Mouse (Mus musculus) layer of hippocampus, adult 9-11 months (tissue): Measurements from ENCODE around the gene Smu1.
"Not testable (repeated sequence)": the region's sequence is repeated elsewhere in the genome, so short reads cannot be mapped to it uniquely, and the experiment has no call there.

Experiments
- DNase-seq: peaks from one replicate; pipeline ENCODE4 v3.0.0; 2022

Gene Smu1

DNA sequence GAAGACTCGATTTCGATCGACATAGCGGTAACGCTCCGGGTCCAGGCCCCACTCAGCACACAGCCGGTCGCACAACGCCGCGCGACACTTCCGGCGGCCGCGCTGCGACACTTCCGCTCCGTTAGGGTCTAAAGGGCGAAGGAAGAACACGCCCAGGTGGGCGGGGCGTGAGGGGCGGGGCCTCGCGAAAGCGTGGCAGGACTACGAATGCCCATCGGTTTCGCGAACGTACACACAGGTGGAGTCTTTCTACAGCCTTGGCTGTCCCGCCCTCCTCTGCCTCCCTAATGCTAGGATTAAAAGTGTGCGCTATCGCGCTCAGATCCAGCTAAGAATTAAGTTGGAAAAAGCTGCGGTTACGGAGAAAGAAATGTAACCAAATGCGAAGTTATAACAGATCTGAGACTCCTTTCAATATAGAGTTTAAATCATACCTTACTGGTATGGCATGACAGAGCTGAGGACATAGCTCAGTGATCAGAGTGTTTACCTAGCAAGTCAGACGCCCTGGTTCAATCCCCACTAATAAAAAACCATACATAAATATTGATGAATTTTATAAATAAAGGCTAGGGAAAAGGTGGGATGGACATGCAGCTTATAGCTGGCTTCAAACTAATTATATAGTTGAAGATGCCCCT is at the start of gene Smu1:
Gene Smu1 (minus strand): TSS at position 144 of the 641 bp plus-strand sequence.
- peak; percentile 96 for DNase-seq

DNA sequence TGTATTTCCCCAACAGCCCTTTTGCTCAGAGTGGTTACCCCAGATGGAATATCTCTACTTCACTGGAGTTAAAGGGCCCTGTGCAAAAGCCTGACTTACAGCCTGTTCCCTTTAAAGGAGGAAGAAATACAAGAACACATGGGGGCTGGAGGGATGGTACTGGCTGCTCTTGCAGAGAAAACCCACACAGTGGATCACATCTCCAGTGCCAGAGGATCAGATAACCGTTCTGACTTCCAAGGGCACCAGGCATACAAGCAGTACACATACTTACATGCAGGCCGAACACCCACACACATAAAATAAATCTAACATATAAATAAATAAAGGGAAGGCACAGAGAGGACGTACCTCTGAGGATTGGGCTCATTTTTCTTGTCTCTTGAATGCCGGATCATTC is 49.7 kb upstream of the Smu1 start:
- DNase-seq, result no peak

DNA sequence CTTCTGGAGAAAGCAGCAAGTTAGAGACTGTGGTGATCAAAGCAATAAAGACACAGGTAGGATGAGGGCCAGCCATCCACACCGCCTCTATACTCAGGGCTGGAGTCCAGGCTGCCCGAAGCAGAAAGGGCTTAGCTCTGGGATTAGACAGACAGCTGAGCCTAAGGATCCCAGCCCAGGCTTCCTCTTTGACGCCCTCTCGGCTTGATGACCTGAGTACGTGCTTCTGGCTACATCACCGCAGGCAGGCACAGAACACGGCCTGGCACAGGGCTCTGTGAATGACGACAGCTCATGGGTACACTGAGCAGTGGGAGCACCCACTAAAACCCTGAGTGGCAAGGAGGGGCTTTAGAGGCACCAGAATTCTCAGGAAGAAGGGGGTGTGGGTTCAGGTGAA is 47.7 kb upstream of the Smu1 start:
- no peak for DNase-seq

DNA sequence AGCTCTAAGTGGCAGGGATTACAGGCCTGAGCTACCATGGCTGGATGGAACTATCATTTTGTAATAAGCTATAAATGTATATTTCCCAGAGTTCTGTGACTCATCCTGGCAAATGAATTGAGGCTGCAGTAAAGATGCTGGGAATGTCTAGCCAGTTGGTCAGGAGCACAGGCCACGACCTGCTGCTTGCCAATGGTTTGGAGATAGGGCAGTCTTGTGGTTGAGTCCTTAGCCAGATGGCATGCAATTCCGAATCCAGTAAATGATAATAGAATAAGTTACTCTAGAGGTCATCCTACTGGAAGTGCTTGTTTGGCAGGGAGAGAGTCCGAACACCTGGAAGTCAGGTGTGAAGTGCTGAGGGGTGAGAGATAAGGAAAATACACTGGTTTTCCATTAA is 45.1 kb upstream of the Smu1 start:
- no peak for DNase-seq

DNA sequence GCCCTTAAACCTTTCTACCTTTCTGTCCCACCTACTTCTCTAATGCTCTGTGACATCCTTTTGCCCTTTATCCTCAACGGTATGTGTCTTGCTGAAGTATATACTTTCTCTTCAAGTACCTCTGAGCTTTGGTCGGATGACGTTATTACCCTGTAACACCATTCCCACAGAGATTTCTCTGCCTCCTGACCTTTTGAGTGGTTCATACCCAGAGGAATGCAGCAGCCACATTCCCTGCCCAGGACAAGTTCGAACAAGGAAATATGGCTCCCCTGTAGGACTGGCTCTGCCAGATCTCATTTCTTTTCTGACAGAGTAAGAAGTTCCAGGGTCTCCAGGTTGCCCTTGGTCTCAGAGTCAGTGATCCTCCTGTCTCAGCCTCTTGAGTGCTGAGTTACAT is 44.2 kb upstream of the Smu1 start:
- no peak for DNase-seq

DNA sequence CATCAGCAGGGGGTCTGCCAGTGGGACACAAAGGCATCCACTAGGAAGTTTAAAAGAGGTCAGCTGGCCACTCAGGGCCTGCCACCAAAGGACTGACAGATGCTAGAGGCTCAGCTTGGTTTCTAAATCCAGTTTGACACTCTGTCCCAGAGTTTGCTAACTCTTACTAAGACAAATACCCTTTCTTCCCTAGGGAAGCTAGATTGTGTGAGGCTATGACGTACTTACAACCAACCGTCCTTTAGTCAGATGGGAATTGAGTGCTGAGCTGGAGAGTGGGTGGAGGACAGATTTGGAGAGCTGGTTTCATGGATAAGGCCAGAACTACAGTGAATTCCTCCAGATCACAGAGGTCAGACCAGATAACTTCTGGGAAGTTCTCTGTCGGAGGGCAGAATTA is 43.1 kb upstream of the Smu1 start:
- no peak for DNase-seq

DNA sequence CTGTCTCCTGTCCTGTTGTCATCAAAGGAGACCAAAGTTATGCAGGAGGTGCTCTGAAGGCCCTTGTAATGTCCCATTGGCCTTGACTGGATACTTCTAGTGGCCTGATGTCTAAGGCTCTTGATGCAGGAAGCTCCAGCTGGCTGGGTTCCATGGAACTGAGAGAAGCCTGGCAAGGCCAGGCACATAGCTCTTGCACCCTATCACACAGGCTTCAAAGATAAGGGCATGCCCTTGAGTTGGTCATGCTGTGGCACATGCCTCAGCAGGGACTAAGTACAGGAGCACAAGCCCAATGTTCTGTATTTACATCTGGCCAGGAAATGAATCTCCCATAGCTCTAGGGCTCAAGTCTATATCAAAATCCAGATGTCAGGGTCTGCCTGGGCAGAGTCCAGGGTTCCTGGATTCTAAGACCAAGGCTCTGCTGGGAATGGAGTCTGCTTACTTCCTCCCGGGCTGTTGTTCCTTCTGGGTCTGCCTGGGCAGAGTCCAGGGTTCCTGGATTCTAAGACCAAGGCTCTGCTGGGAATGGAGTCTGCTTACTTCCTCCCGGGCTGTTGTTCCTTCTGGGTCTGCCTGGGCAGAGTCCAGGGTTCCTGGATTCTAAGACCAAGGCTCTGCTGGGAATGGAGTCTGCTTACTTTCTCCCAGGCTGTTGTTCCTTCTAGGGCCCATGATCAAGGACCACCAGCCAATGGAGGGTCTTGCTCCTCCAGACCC is 41.3 kb upstream of the Smu1 start:
- not testable (repeated sequence) for DNase-seq

DNA sequence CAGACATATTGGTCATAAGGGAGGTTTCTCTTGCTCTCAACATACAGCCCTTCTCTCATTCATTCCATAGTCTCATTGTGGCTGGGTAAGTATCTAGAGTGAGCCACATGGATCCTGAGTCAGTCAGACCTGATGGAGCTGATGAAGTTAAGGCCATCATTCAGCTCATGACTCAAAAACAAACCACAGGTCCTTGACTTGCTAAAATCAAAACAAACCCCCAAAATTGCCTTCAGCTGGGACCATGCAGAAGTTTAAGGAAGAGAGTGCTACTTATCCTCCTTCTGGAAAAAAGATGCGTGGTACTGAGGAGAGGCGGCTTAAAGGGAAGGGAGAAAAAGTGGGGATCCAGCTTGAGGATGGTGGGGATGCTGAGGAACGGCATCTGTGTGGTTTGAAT is 38.0 kb upstream of the Smu1 start:
- DNase-seq, result no peak

DNA sequence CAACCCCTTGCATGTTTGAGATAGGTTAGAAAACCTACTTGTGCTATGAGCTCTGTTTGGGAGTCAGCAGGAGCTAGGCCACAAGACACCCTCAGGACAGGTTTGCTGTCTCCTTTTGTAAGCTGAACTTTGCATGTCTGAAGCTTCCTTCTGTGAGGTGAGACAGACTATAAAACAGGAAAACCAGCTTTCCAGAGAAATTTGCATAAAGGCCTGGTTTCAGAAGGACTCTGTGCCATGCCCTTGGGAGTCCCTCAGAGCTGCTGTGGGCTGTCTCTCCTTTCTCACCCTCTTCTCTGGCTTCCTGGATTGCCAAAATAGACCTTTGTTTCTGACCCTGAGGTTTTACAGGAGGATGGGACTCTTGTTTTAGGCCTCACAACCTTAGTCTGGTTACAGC is 36.6 kb upstream of the Smu1 start:
- DNase-seq, result no peak

DNA sequence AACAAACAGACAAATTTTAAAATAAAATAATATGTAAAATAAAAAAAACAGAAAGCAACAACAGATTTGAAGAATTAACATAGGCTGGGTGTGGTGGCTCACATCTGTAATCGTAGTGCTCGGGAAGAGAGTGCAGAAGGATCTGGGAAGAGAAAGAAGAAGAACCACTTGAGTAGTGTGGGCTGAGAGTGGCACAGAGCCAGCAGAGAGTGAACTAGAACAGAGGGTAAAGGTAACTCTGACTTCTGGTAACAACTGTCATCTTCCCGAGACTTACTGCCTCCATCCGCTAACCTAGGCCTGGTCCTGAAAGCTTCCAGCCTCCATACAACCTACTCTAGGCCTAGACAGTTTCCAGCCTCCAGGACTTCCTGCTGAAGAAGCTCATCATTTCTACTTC is 33.5 kb upstream of the Smu1 start:
- DNase-seq, result no peak

DNA sequence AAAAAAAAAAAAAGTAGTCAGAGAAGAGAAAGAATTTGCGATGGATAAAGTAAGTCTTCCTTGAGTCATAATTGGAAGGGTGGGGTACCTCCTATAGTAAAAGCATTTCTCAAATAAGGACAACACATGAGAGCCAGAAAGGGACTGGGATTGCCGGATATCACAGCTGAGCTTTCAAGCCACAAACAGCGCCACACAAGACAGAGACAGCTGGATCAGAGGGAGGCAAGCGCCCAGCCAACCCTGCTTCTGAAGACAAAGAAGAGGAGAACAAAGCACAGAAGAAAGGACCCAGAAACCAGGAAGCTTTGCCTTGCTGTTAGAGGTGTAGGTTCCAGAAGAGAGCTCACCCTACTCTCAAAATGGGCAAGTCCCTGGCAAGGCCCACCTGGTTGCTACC is 28.9 kb upstream of the Smu1 start:
- no peak for DNase-seq

DNA sequence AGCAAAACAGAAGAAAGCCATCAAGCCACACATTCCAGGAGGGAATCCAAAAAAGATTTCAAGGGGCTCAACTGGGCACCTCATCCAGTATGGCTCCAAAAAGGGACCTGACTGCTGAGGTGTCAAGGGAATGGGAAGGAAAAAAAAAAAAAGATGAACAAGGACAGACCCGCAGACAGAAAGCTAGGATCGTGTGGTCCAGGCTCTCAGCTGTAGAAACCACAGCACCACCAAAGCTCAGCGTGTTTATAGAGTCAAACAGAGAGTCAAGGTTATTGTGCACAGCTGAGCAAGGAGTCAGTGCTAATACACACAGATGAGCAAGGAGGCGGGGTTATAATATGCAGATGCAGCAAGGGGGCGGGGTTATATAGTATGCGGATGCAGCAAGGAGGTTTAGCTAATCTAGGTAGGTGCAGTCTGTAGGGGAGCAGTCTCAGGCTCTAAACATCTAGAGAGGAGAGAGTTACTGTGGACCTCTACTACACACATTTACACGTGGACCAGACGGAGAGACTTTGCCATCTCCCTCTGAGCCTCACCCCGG is 28.0 kb upstream of the Smu1 start:
- DNase-seq, result no peak

DNA sequence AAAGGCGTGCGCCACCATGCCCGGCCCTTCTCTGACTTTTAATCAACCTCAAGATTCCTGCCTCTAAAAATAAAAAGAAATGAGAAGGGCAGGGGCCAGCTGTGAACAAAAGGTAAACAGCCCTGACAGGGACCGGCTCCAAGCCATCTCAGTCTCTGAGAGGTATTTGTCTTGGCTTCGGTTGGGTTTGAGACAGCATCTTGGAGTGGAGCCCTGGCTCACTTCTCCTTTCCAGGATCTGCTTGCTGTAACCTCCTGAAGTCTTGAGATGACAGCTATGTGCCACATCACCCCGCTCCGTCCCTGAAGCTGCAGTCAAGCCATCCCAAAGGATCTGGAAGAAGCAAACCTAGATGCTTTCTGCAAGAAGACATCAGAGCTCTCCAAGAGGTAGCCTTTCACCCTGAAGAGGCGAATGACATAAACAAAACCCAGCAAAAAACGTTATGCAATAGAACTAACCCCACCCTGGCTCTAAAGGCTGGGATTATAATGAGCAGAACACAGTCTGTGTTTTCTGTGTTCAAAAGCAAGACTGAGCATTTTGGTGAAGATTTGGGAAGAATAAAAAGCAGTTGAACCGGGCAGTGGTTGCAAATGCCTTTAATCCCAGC is 26.9 kb upstream of the Smu1 start:
- DNase-seq, result no peak

DNA sequence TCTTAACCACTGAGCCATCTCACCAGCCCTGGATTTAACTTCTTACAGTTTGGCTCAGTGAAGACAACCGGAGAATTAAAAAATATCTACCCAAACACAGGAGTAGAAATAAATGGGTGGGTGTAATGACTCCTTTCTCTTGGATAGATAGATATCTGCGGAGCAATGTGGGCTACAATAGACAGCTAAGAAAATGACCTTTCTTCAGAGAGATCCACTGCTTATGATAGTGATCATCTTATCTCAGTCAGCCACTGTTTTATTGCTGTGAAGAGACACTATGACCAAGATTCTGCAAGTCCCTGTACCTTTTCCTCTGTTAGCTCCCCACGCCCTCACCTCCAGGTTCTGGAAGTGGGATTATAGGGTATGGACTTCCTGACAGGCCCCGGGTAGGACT is 25.3 kb upstream of the Smu1 start:
- DNase-seq, result no peak

DNA sequence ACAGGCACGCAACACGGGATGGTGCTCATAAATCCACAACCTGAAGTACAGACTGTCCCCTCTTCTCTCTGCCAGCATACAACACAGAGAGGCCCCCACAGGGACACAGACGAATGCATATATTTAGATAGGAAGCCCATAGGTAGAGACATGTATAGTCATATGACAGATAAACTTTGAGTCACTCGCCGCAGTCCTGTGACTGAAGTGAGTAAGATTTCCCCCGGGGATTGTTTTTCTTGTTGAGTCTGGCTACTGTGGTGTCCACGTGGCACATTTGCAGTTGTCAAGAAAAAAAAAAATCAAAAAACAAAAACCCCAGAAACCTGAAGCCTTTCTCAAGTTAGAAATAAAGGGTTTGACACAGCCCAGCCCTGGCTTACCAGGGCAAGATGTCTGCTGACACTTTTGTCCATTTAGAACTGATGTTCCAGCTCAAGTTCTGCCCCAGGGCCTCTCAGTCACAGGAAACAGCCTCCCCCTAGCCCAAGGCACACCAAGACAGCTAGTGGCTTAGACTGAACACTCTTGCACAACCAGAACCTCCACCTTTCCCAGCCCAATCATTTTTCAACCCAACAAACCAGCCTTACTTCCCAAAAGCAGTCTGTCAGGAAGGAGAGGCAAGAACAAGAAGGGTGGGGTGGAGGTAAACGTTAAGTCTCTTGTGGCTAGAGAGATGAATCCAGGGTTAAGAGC is 24.2 kb upstream of the Smu1 start:
- DNase-seq, result no peak

DNA sequence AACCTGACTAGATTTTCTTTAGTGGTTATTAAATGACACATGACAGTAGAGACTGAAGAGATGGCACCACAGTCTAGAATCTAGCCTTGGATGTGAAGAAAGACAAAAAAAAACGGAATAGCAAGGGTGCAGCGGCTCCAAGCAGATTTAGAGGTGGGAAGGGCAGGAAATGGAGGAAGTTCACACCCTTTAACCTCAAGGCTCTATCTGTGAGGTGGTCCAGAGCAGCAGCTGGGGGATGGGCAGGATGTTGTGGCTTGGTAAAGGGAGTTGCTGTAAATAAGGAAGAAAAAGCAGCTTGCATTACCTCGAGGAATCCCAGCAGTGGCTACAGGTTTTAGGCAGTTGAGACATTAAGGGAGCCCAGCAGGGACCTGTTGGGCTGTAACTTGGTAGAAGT is 23.4 kb upstream of the Smu1 start:
- DNase-seq, result no peak

DNA sequence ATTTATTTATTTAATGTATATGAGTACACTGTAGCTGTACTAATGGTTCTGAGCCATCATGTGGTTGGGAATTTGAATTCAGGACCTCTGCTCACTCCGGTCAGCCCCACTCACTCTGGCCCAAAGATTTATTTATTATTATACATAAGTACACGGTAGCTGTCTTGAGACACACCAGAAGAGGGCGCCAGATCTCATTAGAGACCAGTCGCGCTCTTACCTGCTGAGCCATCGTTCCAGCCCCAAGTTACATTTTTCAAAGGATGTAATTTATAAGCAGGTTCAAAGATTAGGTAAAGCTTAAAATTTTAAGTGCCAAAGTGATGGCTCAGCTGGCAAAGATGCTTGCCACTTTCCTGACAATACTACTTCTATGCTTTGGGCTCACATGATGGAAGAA is 20.9 kb upstream of the Smu1 start:
- no peak for DNase-seq

DNA sequence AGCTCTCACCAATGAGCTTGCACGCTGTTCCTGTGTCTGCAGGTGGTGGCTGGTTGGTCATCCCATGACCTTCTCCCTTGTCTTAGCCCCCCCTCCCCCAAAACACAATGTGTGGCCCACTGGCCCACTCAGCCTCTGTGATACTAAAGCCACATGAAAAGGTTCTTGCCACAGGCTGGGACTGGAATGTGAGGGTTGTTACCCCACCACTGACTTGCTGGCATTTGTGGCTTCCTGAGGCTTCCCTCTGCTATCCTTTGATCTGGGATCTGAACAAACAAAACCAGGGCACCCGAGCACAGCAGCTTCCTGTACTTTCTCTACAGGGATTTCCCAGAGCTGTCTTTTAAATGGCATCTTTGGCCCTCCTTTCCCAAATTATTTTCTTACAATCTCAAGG is 19.4 kb upstream of the Smu1 start:
- no peak for DNase-seq

DNA sequence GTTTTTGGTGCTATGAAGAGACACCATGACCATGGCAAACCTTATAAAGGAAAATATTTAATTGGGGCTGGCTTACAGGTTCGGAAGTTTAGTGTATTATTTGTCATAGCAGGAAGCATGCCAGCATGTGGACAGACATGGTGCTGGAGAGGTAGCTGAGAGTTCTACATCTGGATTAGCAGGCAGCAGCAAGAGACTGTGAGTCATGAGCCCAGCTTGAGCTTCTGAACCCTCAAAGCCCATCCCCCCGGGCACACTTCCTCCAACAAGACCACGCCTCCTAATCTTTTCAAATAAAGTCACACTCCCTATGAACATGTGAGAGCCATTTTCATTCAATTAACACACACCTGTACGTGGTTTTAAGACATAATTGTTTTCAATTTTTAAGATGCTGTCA is 18.7 kb upstream of the Smu1 start:
- no peak for DNase-seq

DNA sequence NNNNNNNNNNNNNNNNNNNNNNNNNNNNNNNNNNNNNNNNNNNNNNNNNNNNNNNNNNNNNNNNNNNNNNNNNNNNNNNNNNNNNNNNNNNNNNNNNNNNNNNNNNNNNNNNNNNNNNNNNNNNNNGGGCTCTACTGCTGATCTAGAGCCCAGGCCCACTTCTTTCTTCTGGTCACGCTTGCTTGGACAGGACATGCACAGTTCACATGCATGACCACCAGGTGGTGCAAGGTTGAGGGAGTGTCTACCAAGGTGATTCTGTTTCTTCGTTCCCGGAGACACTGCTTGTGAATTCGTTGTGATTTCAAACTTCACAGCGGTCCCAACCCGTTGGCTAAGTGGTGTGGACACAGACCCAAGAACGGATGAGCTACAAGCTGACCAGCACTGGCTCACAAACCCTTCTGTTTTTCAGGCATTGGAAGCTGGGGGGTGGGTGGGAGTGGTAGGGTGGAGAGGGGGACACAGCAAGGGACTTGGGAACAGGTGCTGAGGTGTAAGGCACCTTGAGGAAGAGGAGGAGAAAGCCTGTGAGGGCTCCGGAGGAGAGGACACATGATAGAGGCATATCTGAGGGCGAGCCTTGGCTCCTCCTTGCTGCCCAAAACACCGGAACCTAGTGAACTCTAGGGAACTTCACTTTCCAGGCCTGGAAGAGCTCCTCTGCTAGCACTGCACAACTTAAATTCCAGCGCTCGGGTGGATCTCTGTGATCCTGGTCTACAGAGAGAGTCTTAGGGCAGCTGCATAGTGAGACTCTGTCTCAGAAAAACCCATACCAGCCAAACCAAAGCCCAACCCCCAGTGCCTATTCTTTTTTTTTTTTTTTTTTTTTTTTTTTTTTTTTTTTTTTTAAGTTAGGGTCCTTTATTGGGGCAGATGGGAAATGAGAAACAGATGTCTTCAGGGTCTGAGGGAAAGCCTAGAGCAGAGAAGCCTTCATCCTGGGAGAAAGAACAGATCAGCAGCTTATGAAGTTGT is 16.8 kb upstream of the Smu1 start:
- peak; percentile 32 for DNase-seq

DNA sequence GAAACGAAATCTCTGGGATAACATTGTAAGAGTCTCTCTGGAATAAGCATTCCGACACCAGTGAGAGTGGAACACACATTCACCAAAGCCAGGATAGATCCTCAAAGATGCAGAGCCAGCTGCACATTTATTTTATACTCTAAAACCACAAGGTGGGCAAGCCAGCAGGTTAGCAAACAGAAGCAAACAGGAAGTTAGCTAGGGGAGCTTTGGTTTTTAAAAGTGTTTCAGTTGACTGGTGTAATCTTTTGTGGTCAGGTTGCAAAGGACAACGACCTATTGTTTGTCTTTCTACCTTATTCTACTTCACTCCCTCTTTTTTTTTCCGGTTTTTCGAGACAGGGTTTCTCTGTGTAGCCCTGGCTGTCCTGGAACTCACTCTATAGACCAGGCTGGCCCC is 2.2 kb upstream of the Smu1 start:
- DNase-seq, result no peak

DNA sequence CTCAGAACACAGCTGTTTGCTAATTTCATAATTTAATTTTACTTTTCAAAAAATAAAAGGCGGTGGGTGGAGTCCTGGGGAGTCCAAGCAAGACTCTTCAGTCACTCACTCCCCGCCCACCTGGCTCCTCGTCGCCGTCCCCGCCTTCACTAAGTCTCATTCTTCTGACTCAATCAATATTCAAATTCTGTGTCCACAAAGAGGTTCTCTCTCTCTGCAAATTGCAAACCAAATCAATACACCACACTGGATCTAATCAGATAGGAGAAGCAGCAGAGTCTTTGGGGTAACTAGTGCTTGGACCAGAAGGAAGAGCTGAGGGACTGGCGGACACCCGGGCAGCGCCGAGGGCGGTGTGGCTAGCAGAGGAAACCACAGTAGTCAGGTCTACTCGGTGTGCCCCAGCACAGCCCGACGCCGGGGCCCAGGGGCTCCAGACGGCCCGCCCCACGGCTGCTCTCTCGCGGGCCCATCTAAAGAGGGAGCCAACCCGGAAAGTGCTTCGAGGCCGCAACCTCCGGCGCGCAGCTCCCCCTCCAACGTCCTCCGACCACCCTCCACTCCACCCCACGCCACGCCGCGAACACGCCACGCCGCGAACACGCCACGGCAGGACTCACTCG is 455 bp downstream of the Smu1 start:
- no peak for DNase-seq
